Mouse (Mus musculus) heart, postnatal 0 days (tissue): ENCODE measurements at regions not wholly inside any gene's neighbourhood (a gene's known extent, or its start where the extent isn't known, plus 50 kb on each side); places are given as distances from the start of the nearest gene placed in this dataset.

Experiments
- CTCF ChIP-seq: IDR thresholded peaks from 2 replicates; pipeline ENCODE4 v1.5.1; 2016; ENCODE audit warnings: antibody characterized with exemption, control low read depth, low read depth
- EP300 ChIP-seq: IDR thresholded peaks from 2 replicates; pipeline ENCODE4 v1.6.1; 2016; ENCODE audit warnings: antibody characterized with exemption, low read depth

DNA sequence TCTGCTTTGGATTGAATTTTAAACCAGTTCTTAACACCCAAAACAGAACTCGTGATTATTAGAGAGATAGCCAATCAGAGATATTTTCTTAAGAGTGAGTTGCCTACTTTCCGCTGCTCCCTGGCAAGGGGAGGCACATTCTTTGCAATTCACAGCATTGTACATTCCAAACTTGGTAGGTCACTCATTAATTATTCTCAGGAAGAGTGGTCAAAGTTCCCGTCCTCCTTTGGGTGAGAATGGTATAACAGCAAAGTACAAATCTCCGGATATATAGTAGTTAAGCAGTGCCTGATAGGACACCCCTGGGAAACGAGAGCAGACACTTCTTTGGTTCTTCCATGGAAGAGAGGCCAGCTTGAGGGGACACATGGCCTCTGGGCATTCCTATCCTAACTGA is 1903.4 kb upstream of the 5930422O12Rik start:
- TF ChIP-seq CTCF (no peak), EP300 (no peak)
